Mouse (Mus musculus): ENCODE measurements around the gene Foxj3. TPM values are rescaled to one million over a fixed set of nuclear protein-coding genes. Genes with fewer than 3 reads are reported as not detected.
A peak's percentile ranks its signal among the peaks of the same experiment; 100 is the strongest.

Gene Foxj3
- polyA plus RNA-seq, 1 experiment from 2014 or later: 29.5 TPM

DNA sequence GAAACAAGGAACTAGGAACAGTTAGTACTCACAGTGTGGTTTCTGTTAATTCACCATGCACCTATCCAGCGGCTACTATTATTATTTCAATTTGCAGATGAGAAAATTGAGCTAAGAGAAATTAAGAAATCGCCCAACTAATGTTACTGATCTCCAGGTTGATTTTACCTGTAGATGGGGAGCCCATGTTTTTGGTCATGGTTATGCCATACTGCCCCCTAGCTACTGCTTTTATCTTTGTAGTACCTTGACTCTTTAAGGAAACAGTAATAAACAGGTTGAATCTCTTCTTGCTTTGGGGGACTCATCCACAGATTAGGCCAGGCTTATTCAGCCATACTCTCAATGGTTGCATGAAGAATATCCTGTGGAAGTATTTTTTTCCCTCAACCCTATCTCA is 5.0 kb upstream of the Foxj3 start:
- Histone ChIP-seq H3K27ac (no peak overlapping the region), H3K4me2 (replicated peaks) (no peak overlapping the region), H3K36me3 (no peaks in the 10 kb centered on the region), H3K4me3 (no peak overlapping the region), H3K4me1 (no peaks in the 10 kb centered on the region), H3K9ac (no peak overlapping the region), H3K9me3 (no peaks in the 10 kb centered on the region), H3K27me3 (no peaks in the 10 kb centered on the region)
- ATAC-seq (ENCODE audit: insufficient number of reproducible peaks, insufficient read depth, low FRiP score, low TSS enrichment): no peak
- WGBS: 60% methylated on average over 2 of the region's 2 CpGs

DNA sequence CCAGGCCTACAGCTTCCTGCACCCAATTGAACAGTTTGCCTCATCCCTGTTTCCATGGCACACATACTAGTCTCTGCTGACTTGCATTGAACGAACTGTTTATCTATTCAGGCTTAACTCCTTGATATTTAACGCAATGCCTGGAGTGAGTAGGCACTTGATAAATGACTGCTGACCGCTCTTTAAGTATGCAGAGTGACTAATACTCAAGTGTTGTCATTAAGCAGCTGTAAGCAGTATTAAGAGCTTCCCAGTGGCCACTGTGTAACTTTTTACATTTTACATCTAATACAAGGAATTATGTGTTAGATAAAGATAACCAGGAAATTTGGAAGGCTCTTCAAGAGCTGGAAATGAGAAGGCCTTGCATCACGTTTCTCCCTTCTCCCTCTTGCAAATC is 1.7 kb upstream of the Foxj3 start:
- ATAC-seq (ENCODE audit: insufficient number of reproducible peaks, insufficient read depth, low FRiP score, low TSS enrichment): no peak
- Histone ChIP-seq H3K4me1 (peaks cover 4% of the 10 kb centered on the region; the same call in 1 of the 2 replicates), H3K4me3 (no peak overlapping the region), H3K4me2 (replicated peaks) (no peak overlapping the region), H3K27me3 (no peaks in the 10 kb centered on the region), H3K9me3 (no peaks in the 10 kb centered on the region), H3K9ac (no peak overlapping the region), H3K27ac (no peak overlapping the region), H3K36me3 (no peaks in the 10 kb centered on the region)
- WGBS: 76% methylated on average over 4 of the region's 4 CpGs

DNA sequence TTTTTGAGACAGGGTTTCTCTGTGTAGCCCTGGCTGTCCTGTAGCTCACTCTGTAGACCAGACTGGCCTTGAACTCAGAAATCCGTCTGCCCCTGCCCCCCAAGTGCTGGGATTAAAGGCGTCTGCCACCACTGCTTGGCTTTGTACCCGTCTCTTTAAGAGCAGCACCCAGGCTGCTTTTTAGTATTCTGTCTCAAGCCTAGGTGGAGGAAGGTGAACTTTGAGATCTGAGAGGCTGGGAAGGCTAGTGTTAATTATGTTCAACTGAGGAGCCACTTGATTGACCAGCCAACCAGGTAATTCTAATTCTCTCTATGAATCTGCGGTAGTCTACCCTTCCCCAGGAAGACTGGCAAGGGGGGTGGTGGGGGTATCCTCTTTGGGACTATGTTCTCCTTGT is 632 bp downstream of the Foxj3 start:
- no peak overlapping the region for H3K9ac ChIP-seq
- no peak for ATAC-seq (ENCODE audit: insufficient number of reproducible peaks, insufficient read depth, low FRiP score, low TSS enrichment)
- 64% methylated on average over 4 of the region's 4 CpGs for WGBS
- H3K9me3 ChIP-seq: no peaks in the 10 kb centered on the region
- no peak overlapping the region for H3K4me3 ChIP-seq
- no peak overlapping the region for H3K27ac ChIP-seq
- no peaks in the 10 kb centered on the region for H3K27me3 ChIP-seq
- peaks cover 12% of the 10 kb centered on the region; the same call in 1 of the 2 replicates for H3K4me1 ChIP-seq
- H3K36me3 ChIP-seq: no peaks in the 10 kb centered on the region
- no peak overlapping the region for H3K4me2 ChIP-seq (replicated peaks)

DNA sequence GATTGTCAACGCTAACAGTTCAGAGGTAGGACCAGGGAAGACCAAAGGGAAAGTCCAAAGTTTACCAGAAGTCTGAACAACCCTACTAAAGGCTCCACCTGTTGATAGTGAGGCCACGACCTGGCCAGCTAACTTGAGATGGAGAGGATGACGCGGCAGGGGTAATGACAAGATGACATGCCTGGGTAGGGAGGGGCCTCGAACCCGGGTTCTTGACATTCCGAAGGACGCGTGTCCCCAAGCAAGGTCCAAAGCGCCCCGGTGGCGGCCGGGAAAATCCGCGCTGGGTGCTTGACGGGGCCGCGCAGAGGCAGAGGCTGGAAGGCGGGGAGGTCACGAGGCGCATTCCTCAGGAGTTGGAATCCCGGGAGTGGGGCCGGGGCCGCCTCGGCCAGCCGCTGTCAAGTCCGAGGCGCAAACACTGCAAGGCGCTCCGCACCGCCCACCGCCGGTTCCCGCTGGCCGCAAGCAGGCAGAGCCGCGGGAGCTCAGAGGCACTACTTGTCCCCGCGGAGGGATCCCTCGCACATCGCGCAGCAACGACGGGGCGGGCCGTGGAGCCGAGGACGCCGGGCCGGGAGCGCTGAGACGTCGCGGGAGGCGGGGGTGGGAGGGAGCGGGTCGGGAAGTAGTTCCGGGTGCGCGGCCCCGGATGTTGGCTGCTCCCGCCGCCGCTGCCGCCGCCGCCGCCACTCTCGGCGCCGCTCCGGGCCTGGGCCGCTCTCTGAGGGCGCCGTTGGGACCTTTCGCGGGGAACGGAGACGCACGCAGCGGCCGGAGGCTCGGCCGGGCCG is 2.4 kb downstream of the Foxj3 start, which contains the start of gene Frg2f1:
Frg2f1 (minus strand) TSS at position 499 of the 794 bp plus-strand sequence.
- Histone ChIP-seq H3K27ac (peak within 1 kb of the TSS; percentile 97), H3K9me3 (no peaks in the 10 kb centered on the region), H3K27me3 (no peaks in the 10 kb centered on the region), H3K9ac (peak within 1 kb of the TSS; percentile 91), H3K4me3 (peak within 1 kb of the TSS; percentile 96), H3K36me3 (no peaks in the 10 kb centered on the region), H3K4me2 (replicated peaks) (peak within 1 kb of the TSS; percentile 72), H3K4me1 (peaks cover 12% of the 10 kb centered on the region; the same call in 1 of the 2 replicates)
- under 1% methylated on average over 85 of the region's 85 CpGs for WGBS
- peak; percentile 92 for ATAC-seq (ENCODE audit: insufficient number of reproducible peaks, insufficient read depth, low FRiP score, low TSS enrichment)

DNA sequence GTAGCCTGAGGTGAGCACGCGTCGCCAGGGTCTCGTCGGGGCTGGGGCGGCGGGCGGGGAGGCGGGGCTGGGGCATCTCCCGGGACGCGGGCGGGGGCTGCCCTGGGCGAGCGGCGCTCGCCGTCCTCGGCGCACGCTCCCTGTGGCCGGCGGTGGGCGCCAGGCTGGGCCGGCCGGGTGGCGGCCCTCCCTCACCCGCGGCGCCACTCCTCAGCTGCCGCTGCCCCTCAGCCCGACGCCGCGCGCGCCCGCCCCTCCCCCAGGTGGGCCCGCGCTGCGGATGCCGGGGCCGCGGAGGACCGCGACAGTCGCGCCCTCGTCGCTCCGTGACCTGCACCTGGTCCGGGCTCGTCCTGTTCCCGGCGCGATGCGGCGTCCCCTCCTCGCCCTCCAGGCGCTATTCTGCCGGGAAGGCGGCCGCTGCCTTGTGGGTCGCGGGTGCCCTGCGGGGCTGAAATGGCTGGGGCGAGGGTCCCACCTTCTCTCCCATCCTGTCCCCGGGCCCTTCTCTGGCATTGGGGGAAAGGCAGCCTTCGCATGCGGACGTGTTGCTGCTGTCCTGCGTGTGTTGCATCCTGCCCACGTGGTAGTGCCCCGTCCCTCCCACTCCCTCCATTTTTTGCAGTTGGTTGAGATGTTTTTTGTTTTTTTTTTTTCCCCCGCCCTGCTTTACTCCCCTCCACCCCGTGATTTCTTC is 3.2 kb downstream of the Foxj3 start:
- H3K9ac ChIP-seq: peak overlapping the region; percentile 91
- WGBS: under 1% methylated on average over 49 of the region's 76 CpGs
- ATAC-seq (ENCODE audit: insufficient number of reproducible peaks, insufficient read depth, low FRiP score, low TSS enrichment): peak; percentile 83

DNA sequence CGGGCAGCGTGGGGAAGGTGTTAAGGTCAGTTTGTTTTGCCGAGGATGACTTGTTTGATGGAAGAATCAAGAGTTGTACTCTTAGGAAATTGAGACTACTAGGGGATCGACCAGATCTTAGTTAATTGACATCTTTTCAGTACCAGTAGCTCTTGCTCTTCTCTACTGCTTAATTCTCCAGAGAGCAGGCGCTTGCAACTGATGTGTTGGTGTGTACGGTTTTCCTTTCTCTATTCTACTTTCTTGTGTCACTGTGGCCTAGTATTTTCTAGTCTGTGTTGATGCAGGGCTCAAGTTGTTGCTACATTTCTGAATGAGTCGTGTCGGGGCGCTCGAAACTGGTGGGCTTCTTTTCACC is 3.7 kb downstream of the Foxj3 start:
- peak overlapping the region; percentile 91 for H3K9ac ChIP-seq
- ATAC-seq (ENCODE audit: insufficient number of reproducible peaks, insufficient read depth, low FRiP score, low TSS enrichment): no peak
- 6% methylated on average over 10 of the region's 10 CpGs for WGBS
- peak overlapping the region; percentile 96 for H3K4me3 ChIP-seq
- H3K9me3 ChIP-seq: no peaks in the 10 kb centered on the region
- H3K4me1 ChIP-seq: peaks cover 12% of the 10 kb centered on the region; the same call in 1 of the 2 replicates
- H3K27me3 ChIP-seq: no peaks in the 10 kb centered on the region
- peak overlapping the region; percentile 97; the same call in 1 of the 2 replicates for H3K27ac ChIP-seq
- no peaks in the 10 kb centered on the region for H3K36me3 ChIP-seq
- peak overlapping the region; percentile 72 for H3K4me2 ChIP-seq (replicated peaks)

More for the DNA sequence above, 3.2 kb downstream of the Foxj3 start:
- peak overlapping the region; percentile 72 for H3K4me2 ChIP-seq (replicated peaks)
- H3K36me3 ChIP-seq: no peaks in the 10 kb centered on the region
- no peaks in the 10 kb centered on the region for H3K27me3 ChIP-seq
- no peaks in the 10 kb centered on the region for H3K9me3 ChIP-seq
- H3K4me1 ChIP-seq: peaks cover 12% of the 10 kb centered on the region; the same call in 1 of the 2 replicates
- peak overlapping the region; percentile 96 for H3K4me3 ChIP-seq
- H3K27ac ChIP-seq: peak overlapping the region; percentile 97

DNA sequence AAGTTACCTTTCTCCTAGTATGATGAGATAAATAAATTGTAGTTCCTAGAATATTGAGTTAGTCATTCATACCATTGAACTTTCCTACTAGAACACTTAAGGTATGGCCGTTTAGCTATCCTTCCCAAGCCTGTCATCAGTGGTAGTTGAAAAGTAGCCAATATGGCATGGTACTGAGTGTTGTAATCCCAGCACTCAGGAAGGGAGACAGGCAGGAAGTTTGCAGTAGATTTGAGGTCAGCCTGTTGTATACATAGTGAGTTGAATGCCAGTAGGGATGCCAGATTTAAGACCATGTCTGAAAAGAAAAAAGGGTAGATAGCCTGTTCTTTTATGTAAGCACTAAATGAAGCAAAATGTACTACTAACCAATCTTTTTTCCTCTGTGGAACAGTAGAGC is 14.1 kb downstream of the Foxj3 start:
- ATAC-seq (ENCODE audit: insufficient number of reproducible peaks, insufficient read depth, low FRiP score, low TSS enrichment): no peak
- WGBS: 81% methylated on average over 1 of the region's 1 CpGs
- H3K9ac ChIP-seq: no peak overlapping the region
- no peaks in the 10 kb centered on the region for H3K36me3 ChIP-seq
- no peaks in the 10 kb centered on the region for H3K27me3 ChIP-seq
- no peak overlapping the region for H3K27ac ChIP-seq
- H3K4me3 ChIP-seq: no peak overlapping the region
- peaks cover 4% of the 10 kb centered on the region; the same call in 1 of the 2 replicates for H3K4me1 ChIP-seq
- H3K4me2 ChIP-seq (replicated peaks): no peak overlapping the region
- H3K9me3 ChIP-seq: no peaks in the 10 kb centered on the region

DNA sequence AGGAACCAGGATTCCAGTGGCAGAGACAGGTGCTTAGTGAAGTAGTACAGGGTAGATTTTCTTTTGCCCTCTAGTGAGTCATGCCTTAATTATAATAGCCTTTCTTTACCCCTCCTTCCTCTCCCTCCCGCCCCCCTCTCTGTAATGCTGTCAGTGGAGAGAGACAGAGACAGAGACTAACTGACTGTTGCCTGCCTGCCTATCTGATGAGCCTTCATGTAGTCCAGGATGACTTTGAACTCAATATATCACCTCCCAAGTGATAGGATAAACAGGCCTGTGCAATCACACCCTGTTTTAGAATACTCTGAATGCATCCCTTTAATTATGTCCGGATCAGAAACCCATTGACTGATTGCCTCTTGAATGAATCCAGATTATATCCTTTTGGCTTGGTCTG is 18.7 kb downstream of the Foxj3 start:
- ATAC-seq (ENCODE audit: insufficient number of reproducible peaks, insufficient read depth, low FRiP score, low TSS enrichment): no peak
- no peaks in the 10 kb centered on the region for H3K9me3 ChIP-seq

DNA sequence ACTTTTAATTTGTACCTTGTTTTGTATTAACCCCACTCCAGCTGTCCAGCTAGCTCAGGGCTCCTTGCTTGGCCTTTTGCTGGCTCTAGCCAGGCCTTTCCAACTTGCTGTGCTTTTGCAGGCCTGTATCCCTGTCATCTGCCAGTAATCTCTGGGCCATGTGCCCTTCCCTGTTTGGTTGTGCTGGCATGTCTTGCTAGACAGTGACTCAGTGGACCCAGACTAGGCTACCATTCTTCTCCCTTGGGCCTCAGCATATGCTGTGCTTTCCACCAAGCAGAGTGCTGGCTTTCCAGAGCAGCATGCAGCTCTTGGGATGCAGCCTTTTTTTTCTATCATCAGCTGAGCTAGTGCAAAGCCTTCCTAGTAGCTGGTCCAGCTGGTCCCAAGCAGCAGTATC is 26.3 kb downstream of the Foxj3 start:
- peaks cover 12% of the 10 kb centered on the region for H3K36me3 ChIP-seq
- no peak for ATAC-seq (ENCODE audit: insufficient number of reproducible peaks, insufficient read depth, low FRiP score, low TSS enrichment)
- no peak overlapping the region for H3K4me2 ChIP-seq (replicated peaks)
- H3K27me3 ChIP-seq: no peaks in the 10 kb centered on the region
- no peak overlapping the region for H3K9ac ChIP-seq
- no peak overlapping the region for H3K4me3 ChIP-seq
- no peak overlapping the region for H3K27ac ChIP-seq
- H3K9me3 ChIP-seq: no peaks in the 10 kb centered on the region
- no peaks in the 10 kb centered on the region for H3K4me1 ChIP-seq

More for the DNA sequence above, 18.7 kb downstream of the Foxj3 start:
- Histone ChIP-seq H3K27me3 (no peaks in the 10 kb centered on the region), H3K36me3 (no peaks in the 10 kb centered on the region), H3K9ac (no peak overlapping the region), H3K4me3 (no peak overlapping the region), H3K27ac (no peak overlapping the region), H3K4me1 (peaks cover 4% of the 10 kb centered on the region; the same call in 1 of the 2 replicates), H3K4me2 (replicated peaks) (no peak overlapping the region)
- WGBS: 57% methylated on average over 2 of the region's 2 CpGs

DNA sequence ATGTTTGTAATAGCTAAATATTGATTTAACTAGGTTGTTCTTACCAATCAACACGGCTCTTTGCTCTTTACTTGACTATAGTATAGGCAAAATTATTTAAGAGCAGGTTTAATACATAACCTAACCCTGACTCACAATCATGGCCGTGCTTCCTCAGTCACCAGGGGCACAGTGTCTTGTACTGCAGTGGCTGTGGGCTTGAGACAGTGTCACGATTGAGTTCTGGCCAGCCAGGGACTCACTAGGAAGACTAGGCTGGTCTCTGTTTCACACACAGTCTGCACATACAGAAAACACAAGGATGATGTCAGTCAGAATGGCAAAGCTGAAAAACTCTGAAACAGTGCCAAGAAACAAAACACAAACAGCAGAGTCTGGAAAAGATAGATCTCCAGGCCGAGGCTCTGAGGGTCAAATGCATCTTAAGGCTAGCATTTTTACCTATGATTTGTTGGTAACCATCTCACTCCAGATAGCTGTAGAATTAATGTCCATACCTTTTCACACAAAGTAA is 29.6 kb downstream of the Foxj3 start:
- 88% methylated on average over 4 of the region's 4 CpGs for WGBS
- ATAC-seq (ENCODE audit: insufficient number of reproducible peaks, insufficient read depth, low FRiP score, low TSS enrichment): no peak

DNA sequence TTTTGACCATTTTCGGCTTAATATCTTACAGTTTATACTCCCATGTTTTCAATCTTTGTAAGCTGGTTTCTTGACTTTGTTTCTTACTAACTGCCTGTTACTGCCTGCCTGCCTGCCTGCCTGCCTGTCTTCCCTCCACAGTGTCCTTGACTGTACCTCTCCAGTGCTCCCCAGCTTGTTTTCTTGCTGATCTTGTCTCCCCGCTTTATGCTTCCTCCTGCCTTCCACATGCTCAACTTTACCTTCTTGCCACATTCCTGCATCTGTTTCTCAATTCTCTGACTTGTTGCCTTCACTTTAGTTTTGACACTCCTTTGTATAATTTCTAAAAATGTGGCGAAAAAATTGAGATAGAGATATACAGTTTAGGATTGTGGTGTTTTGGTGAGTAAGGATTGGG is 35.9 kb downstream of the Foxj3 start:
- ATAC-seq (ENCODE audit: insufficient number of reproducible peaks, insufficient read depth, low FRiP score, low TSS enrichment): no peak
- Histone ChIP-seq H3K9me3 (no peaks in the 10 kb centered on the region), H3K27me3 (no peaks in the 10 kb centered on the region), H3K36me3 (0 out of 2 replicates have a peak, but pooled peaks cover 16% of the 10 kb centered on the region), H3K27ac (no peak overlapping the region), H3K4me1 (no peaks in the 10 kb centered on the region), H3K4me2 (replicated peaks) (no peak overlapping the region), H3K4me3 (no peak overlapping the region), H3K9ac (no peak overlapping the region)
- 91% methylated on average over 3 of the region's 3 CpGs for WGBS

More for the DNA sequence above, 29.6 kb downstream of the Foxj3 start:
- no peaks in the 10 kb centered on the region for H3K4me1 ChIP-seq
- no peaks in the 10 kb centered on the region for H3K27me3 ChIP-seq
- H3K9ac ChIP-seq: no peak overlapping the region
- H3K4me2 ChIP-seq (replicated peaks): no peak overlapping the region
- H3K9me3 ChIP-seq: no peaks in the 10 kb centered on the region
- H3K4me3 ChIP-seq: no peak overlapping the region
- H3K27ac ChIP-seq: no peak overlapping the region
- H3K36me3 ChIP-seq: peaks cover 12% of the 10 kb centered on the region

Data from embryonic facial prominence, embryonic 12.5 days (tissue).